Mouse (Mus musculus): ENCODE measurements at regions not wholly inside any gene's neighbourhood (a gene's known extent, or its start where the extent isn't known, plus 50 kb on each side); places are given as distances from the start of the nearest gene placed in this dataset.
A peak's percentile ranks its signal among the peaks of the same experiment; 100 is the strongest.

GRCm38 (mm10) chr8:93661739-93662138 is 126.1 kb upstream of the Ces5a start:
- TF ChIP-seq CTCF (IDR thresholded peaks at IDR 0.05; ENCODE audit: extremely low read depth, insufficient read length, insufficient replicate concordance, low read depth, low read length) (peak; percentile 84), POLR2A (IDR thresholded peaks at IDR 0.05; ENCODE audit: low read depth, low read length) (no peak; the same call in 1 of the 2 replicates)

Data from small intestine, adult 2 months (tissue).